Mouse (Mus musculus): ENCODE data around the gene Dusp18.

DNA sequence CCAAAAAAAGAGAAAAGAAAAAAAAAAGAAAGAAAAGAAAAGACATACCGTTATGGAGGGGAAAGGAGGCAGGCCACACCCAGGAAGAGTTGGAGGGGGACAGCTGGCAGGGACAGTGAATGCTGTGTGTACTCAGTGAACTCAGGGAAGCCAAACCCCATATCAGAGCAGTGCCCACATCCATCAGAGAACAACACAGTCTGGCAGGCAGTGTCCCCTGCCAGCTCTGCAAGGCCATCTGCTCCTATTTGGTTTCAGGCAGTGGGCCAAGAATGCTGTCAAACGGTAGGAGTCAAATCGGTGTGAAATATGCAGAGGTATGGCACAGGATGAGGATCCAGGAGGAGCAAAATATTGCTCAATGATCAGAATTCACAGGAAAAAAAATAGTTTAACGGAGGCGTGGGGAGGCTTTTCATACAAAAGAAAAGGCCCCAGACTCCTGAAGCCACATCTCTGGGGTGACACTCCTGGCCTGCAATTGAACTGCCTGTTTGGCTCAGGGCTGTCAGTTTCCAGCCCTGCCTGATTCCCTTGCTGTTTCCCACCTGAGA is 41.5 kb upstream of the Dusp18 start:
- no peak for TF ChIP-seq CTCF (IDR thresholded peaks at IDR 0.05; ENCODE audit: borderline replicate concordance, control insufficient read depth, extremely low read depth, insufficient read depth, low read length, poor library complexity)
- no peak for TF ChIP-seq POLR2A (IDR thresholded peaks at IDR 0.05; ENCODE audit: control insufficient read depth, extremely low read depth, insufficient read depth, low read length, poor library complexity)

Measured in thymus, adult 2 months (tissue).